Mouse (Mus musculus) forebrain, embryonic 11.5 days (tissue): ENCODE data around the gene Armc9. TPM values are rescaled to one million over a fixed set of nuclear protein-coding genes. Genes with fewer than 3 reads are reported as not detected.

ENCODE experiments used
- ATAC-seq: fragments of 200-750 bp; cut with Nextera tagmentation; replicated peaks from 2 replicates; pipeline ENCODE4 v1.8.0; 2017; ENCODE audit warnings: moderate TSS enrichment; ENCODE audit not compliant: low FRiP score
- DNase-seq: peaks from one replicate; pipeline ENCODE4 v3.0.0-alpha.2; 2017; ENCODE audit warnings: low spot score
- H3K27ac ChIP-seq: fragments of 300-500 bp; sonication (generic); 2 replicates; pipeline ENCODE4 v1.5.1; 2014; ENCODE audit warnings: low read depth, low read length
- H3K27me3 ChIP-seq: fragments of 300-500 bp; sonication (generic); 2 replicates; pipeline ENCODE4 v1.6.1; 2014; ENCODE audit warnings: mild to moderate bottlenecking, low read length, mixed read lengths; ENCODE audit not compliant: control insufficient read depth, insufficient read depth
- H3K36me3 ChIP-seq: fragments of 300-500 bp; sonication (generic); 2 replicates; pipeline ENCODE4 v1.6.1; 2014; ENCODE audit warnings: mild to moderate bottlenecking, low read length, moderate library complexity, mixed read lengths; ENCODE audit not compliant: control insufficient read depth, insufficient read depth
- H3K4me1 ChIP-seq: fragments of 300-500 bp; sonication (generic); replicated peaks from 2 replicates; pipeline ENCODE4 v1.6.1; 2014; ENCODE audit warnings: low read length, mixed read lengths; ENCODE audit not compliant: control insufficient read depth, insufficient read depth
- H3K4me2 ChIP-seq: fragments of 300-500 bp; sonication (generic); 2 replicates; pipeline ENCODE4 v1.6.1; 2014; ENCODE audit warnings: low read depth, mild to moderate bottlenecking, low read length, moderate library complexity, mixed read lengths; ENCODE audit not compliant: severe bottlenecking
- H3K4me3 ChIP-seq: fragments of 300-500 bp; sonication (generic); 2 replicates; pipeline ENCODE4 v1.5.1; 2014; ENCODE audit warnings: low read depth, low read length
- H3K9ac ChIP-seq: fragments of 300-500 bp; sonication (generic); 2 replicates; pipeline ENCODE4 v1.6.1; 2014; ENCODE audit warnings: low read length
- H3K9me3 ChIP-seq: fragments of 300-500 bp; sonication (generic); 2 replicates; pipeline ENCODE4 v1.6.1; 2016; ENCODE audit warnings: low read length, mixed read lengths; ENCODE audit not compliant: control insufficient read depth
- WGBS: fragments of 180-500 bp; shearing (Covaris S2); extraction: QIAGEN DNeasy Blood & Tissue Kit; methylation state at CpG from one replicate; pipeline ENCODE4 v1.1.7; 2014; 5-methylcytosine and 5-hydroxymethylcytosine counted together
- polyA plus RNA-seq: library from polyadenylated mRNA; unstranded; fragments of >200 nt; fragmentation: Nextera tagmentation; extraction: Ambion mirVana; gene quantifications from 2 replicates; pipeline ENCODE4 v1.2.1, GENCODE M21; 2014

Gene Armc9
- polyA plus RNA-seq, 1 experiment from 2014 or later: 41.9 TPM

DNA sequence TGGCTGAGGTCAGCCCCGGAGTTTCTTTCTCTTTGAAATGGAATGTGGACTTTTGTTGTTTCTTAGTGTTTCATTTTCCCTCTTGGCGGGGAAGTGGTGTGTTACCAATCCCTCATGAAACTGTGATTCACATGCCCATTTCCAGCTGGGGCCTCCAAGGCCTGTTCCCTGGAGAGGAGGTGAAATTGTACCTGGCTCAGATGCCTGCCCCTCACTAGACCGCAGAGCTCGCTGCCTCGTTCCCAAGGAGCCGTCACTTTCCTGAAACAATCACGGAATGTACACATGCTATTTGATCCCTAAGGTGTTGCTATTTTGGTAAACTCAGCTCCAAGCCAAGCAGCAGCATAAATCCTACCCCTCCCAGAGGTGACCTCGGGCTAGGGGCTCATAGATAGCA lies 84.4 kb downstream of the Armc9 start:
- Histone ChIP-seq H3K27ac (no peak overlapping the region), H3K9ac (no peak overlapping the region), H3K4me3 (no peak overlapping the region), H3K4me1 (no peaks in the 10 kb centered on the region), H3K4me2 (no peak overlapping the region), H3K27me3 (no peaks in the 10 kb centered on the region), H3K36me3 (no peaks in the 10 kb centered on the region), H3K9me3 (no peaks in the 10 kb centered on the region)
- 83% methylated on average over 8 of the region's 8 CpGs for WGBS
- ATAC-seq (no peak), DNase-seq (no peak)

- no peak overlapping the region for H3K27ac ChIP-seq
- H3K9me3 ChIP-seq: no peaks in the 10 kb centered on the region
- no peak overlapping the region for H3K9ac ChIP-seq
- no peak overlapping the region for H3K4me2 ChIP-seq
- H3K36me3 ChIP-seq: no peaks in the 10 kb centered on the region
- 86% methylated on average over 6 of the region's 6 CpGs for WGBS
- DNase-seq: no peak
- H3K27me3 ChIP-seq: no peaks in the 10 kb centered on the region
- H3K4me1 ChIP-seq: no peaks in the 10 kb centered on the region
- no peak for ATAC-seq
- H3K4me3 ChIP-seq: no peak overlapping the region
Observed at GRCm38 (mm10) chr1:86239871-86240270, 85.3 kb downstream of the Armc9 start.

DNA sequence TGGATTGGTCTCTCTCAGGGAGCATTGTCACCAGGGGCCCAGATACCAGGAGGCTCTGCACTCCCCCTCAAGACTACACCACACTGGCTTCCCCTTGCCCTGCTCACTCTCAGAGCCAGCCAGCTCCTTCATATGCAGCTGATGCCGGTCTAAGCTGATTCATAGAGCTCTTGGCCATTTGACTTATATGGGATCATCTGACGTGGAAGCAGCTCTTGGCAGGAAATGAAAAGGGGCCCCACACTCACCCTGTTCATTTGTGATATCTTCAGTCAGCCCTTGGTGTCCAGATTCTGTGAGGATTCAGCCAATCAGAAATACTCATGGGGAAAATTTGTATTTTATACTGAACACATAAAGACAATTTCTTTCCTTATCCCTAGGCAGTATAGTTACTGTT lies 86.4 kb downstream of the Armc9 start:
- Histone ChIP-seq H3K4me2 (no peak overlapping the region), H3K27me3 (no peaks in the 10 kb centered on the region), H3K4me1 (no peaks in the 10 kb centered on the region), H3K4me3 (no peak overlapping the region), H3K9ac (no peak overlapping the region), H3K36me3 (no peaks in the 10 kb centered on the region), H3K9me3 (no peaks in the 10 kb centered on the region), H3K27ac (no peak overlapping the region)
- no peak for ATAC-seq
- no peak for DNase-seq
- 82% methylated on average over 2 of the region's 2 CpGs for WGBS

DNA sequence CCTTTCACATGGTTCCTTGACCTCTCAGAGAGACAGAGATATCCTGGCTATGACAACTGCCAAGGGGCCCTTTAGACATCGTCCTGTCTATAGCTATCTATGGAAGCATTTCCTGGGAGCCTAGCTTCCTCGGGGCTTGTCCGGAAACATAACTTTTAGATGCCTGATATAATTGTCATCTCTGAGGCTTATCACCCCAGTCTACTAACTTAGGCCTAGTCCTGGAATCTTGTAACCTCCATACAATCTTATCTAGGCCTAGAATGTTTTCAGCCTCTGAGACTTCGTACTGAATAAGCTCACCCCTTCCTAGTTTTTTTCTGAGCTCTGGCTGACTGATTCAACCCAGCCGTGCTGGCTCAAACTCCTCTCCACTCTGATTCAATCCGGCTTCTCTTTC lies 88.9 kb downstream of the Armc9 start:
- no peak overlapping the region for H3K4me3 ChIP-seq
- H3K36me3 ChIP-seq: no peaks in the 10 kb centered on the region
- ATAC-seq: no peak
- H3K27me3 ChIP-seq: no peaks in the 10 kb centered on the region
- no peaks in the 10 kb centered on the region for H3K4me1 ChIP-seq
- DNase-seq: no peak
- no peaks in the 10 kb centered on the region for H3K9me3 ChIP-seq
- H3K9ac ChIP-seq: no peak overlapping the region
- H3K4me2 ChIP-seq: no peak overlapping the region
- no peak overlapping the region for H3K27ac ChIP-seq
- 87% methylated on average over 6 of the region's 6 CpGs for WGBS

DNA sequence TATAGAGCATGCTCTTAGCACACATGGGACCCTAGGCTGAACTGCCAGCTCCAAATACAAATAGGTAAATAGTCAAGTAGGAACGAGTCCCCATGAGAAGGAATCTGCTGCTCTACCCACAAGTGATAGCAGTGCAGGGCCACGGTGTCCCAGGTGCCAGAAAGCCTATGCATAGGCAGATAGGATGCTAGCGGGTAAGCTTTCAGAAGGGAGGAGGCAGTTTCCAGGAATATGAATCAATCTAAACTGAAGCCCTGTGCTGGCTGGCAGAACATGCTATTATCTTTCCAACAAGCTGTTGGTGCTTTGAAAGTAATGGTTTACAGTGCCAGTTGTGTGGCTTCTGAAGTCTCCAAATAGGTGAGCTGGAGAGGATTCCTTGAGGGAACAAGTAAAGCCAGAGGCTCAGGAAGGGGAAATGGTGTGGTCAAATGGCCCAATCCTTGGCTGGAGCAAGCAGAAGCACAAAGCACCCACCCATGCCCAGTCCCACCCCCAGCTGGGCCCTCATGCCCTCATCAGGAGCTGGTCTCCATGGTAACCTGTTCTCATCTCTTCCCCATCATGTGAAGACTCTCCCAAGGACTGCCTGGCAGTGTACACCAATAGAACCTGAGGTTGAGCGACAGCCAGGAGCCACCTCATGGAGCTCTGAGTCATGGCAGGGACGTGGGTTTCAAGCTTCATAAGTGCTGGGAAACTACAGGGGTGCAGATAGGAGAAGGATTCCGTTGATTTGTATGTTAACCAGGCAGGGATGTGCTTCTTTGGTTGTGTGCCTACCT lies 90.9 kb downstream of the Armc9 start:
- Histone ChIP-seq H3K27me3 (no peaks in the 10 kb centered on the region), H3K27ac (no peak overlapping the region), H3K36me3 (no peaks in the 10 kb centered on the region; the same call in 1 of the 2 replicates), H3K4me1 (no peaks in the 10 kb centered on the region), H3K4me2 (no peak overlapping the region), H3K9ac (no peak overlapping the region), H3K9me3 (no peaks in the 10 kb centered on the region), H3K4me3 (no peak overlapping the region)
- ATAC-seq (no peak), DNase-seq (no peak)
- 89% methylated on average over 6 of the region's 6 CpGs for WGBS

GRCm38 (mm10) chr1:86253410-86253809 lies 98.8 kb downstream of the Armc9 start:
- Histone ChIP-seq H3K4me1 (no peaks in the 10 kb centered on the region), H3K27ac (no peak overlapping the region), H3K9ac (no peak overlapping the region), H3K4me2 (no peak overlapping the region), H3K36me3 (no peaks in the 10 kb centered on the region; the same call in 1 of the 2 replicates), H3K9me3 (no peaks in the 10 kb centered on the region), H3K27me3 (no peaks in the 10 kb centered on the region), H3K4me3 (no peak overlapping the region)
- DNase-seq (no peak), ATAC-seq (no peak)
- 93% methylated on average over 8 of the region's 8 CpGs for WGBS

GRCm38 (mm10) chr1:86256311-86256710 lies 101.7 kb downstream of the Armc9 start:
- H3K9ac ChIP-seq: no peak overlapping the region
- H3K4me3 ChIP-seq: no peak overlapping the region
- H3K27ac ChIP-seq: no peak overlapping the region
- no peak overlapping the region for H3K4me2 ChIP-seq
- H3K4me1 ChIP-seq: no peaks in the 10 kb centered on the region
- no peak for ATAC-seq
- no peaks in the 10 kb centered on the region for H3K36me3 ChIP-seq
- H3K27me3 ChIP-seq: no peaks in the 10 kb centered on the region
- DNase-seq: no peak
- no peaks in the 10 kb centered on the region for H3K9me3 ChIP-seq
- WGBS: 82% methylated on average over 4 of the region's 4 CpGs

GRCm38 (mm10) chr1:86257228-86257627 lies 102.6 kb downstream of the Armc9 start:
- no peak overlapping the region for H3K27ac ChIP-seq
- H3K9ac ChIP-seq: no peak overlapping the region
- H3K4me1 ChIP-seq: no peaks in the 10 kb centered on the region
- H3K9me3 ChIP-seq: no peaks in the 10 kb centered on the region
- no peaks in the 10 kb centered on the region for H3K36me3 ChIP-seq
- no peak overlapping the region for H3K4me3 ChIP-seq
- no peak overlapping the region for H3K4me2 ChIP-seq
- no peak for ATAC-seq
- DNase-seq: no peak
- H3K27me3 ChIP-seq: no peaks in the 10 kb centered on the region
- WGBS: 93% methylated on average over 8 of the region's 8 CpGs

DNA sequence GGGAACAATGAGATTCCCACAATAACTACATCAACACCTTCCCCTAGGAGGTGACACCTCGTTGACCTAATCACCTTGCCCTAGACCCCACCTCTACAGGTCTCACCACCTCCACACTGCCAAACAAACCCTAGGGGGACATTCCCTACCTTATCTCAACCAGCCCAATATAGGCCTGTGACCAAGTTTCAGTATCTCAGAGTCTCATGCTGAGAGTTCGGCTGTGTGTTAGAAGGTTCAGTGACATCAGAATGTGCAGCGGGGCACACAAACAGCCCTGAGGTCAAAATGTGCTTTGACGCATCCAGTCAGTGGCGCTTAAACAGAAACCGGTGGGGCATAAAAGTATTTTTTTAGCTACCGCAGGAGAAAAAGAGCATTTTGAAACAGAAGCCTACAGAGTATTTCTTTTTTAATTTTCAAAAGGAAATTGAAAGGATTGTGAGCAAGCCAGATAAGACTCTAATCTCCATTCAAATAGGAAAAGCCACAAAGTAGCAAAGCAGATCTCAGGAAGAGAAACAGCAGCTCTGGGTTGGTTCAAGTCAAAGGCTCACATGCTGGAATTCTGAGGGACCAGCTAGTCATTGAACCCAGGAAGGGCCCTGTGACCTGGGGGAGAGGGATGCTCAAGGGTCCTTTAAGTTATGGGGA lies 103.7 kb downstream of the Armc9 start:
- H3K36me3 ChIP-seq: no peaks in the 10 kb centered on the region
- H3K4me3 ChIP-seq: no peak overlapping the region
- H3K4me1 ChIP-seq: no peaks in the 10 kb centered on the region
- no peak overlapping the region for H3K4me2 ChIP-seq
- no peak overlapping the region for H3K27ac ChIP-seq
- ATAC-seq (no peak), DNase-seq (no peak)
- H3K27me3 ChIP-seq: no peaks in the 10 kb centered on the region
- WGBS: 73% methylated on average over 7 of the region's 7 CpGs
- no peak overlapping the region for H3K9ac ChIP-seq
- H3K9me3 ChIP-seq: no peaks in the 10 kb centered on the region
